Mouse (Mus musculus) neural tube, embryonic 14.5 days (tissue): Measurements from ENCODE around the gene Plekho1. TPM values are rescaled to one million over a fixed set of nuclear protein-coding genes. Genes with fewer than 3 reads are reported as not detected.
A peak's percentile ranks its signal among the peaks of the same experiment; 100 is the strongest.

Experiments
- ATAC-seq: fragments of 200-750 bp; cut with Nextera tagmentation; 2 replicates; pipeline ENCODE4 v1.8.0; 2017; ENCODE audit warnings: low read depth, mild to moderate bottlenecking, moderate TSS enrichment, moderate library complexity
- H3K27ac ChIP-seq: fragments of 300-500 bp; sonication (generic); 2 replicates; pipeline ENCODE4 v1.5.1; 2014; ENCODE audit warnings: low read depth, mild to moderate bottlenecking, control low read depth, low read length, moderate library complexity, mixed read lengths
- H3K27me3 ChIP-seq: fragments of 300-500 bp; sonication (generic); 2 replicates; pipeline ENCODE4 v1.6.1; 2014; ENCODE audit warnings: low read length; ENCODE audit not compliant: control insufficient read depth, insufficient read depth
- H3K36me3 ChIP-seq: fragments of 300-500 bp; sonication (generic); 2 replicates; pipeline ENCODE4 v1.6.1; 2014; ENCODE audit warnings: low read length, mixed read lengths; ENCODE audit not compliant: control insufficient read depth, insufficient read depth
- H3K4me1 ChIP-seq: fragments of 300-500 bp; sonication (generic); 2 replicates; pipeline ENCODE4 v1.6.1; 2014; ENCODE audit warnings: low read length; ENCODE audit not compliant: control insufficient read depth, insufficient read depth
- H3K4me2 ChIP-seq: fragments of 300-500 bp; sonication (generic); 2 replicates; pipeline ENCODE4 v1.6.1; 2014; ENCODE audit warnings: mild to moderate bottlenecking, low read depth, low read length, control low read depth
- H3K4me3 ChIP-seq: fragments of 300-500 bp; sonication (generic); 2 replicates; pipeline ENCODE4 v1.5.1; 2014; ENCODE audit warnings: low read depth, low read length, control low read depth, mixed read lengths
- H3K9ac ChIP-seq: fragments of 300-500 bp; sonication (generic); replicated peaks from 2 replicates; pipeline ENCODE4 v1.6.1; 2014; ENCODE audit warnings: low read depth, mild to moderate bottlenecking, control low read depth, low read length, mixed read lengths
- H3K9me3 ChIP-seq: fragments of 300-500 bp; sonication (generic); 2 replicates; pipeline ENCODE4 v1.6.1; 2016; ENCODE audit warnings: low read length; ENCODE audit not compliant: control insufficient read depth
- WGBS: fragments of 180-500 bp; shearing (Covaris S2); extraction: QIAGEN DNeasy Blood & Tissue Kit; methylation state at CpG from one replicate; pipeline ENCODE4 v1.1.7; 2014; 5-methylcytosine and 5-hydroxymethylcytosine counted together
- polyA plus RNA-seq: library from polyadenylated mRNA; unstranded; fragments of >200 nt; fragmentation: Nextera tagmentation; extraction: Ambion mirVana; gene quantifications from 2 replicates; pipeline ENCODE4 v1.2.1, GENCODE M21; 2014

Plekho1 gene
- polyA plus RNA-seq, 1 experiment from 2014 or later = 45.5 TPM

GRCm38 (mm10) chr3:95999308-96000079, 3.7 kb upstream of the Plekho1 start:
- Histone ChIP-seq H3K9ac (0 out of 2 replicates have a peak overlapping the region, but pooled peaks have one; percentile 11), H3K4me2 (no peak overlapping the region), H3K27me3 (no peaks in the 10 kb centered on the region), H3K4me1 (peaks cover 11% of the 10 kb centered on the region), H3K9me3 (no peaks in the 10 kb centered on the region), H3K4me3 (no peak overlapping the region), H3K27ac (no peak overlapping the region; the same call in 1 of the 2 replicates), H3K36me3 (no peaks in the 10 kb centered on the region)
- 91% methylated on average over 12 of the region's 12 CpGs for WGBS
- no peak for ATAC-seq

GRCm38 (mm10) chr3:95997203-95997721, 1.5 kb upstream of the Plekho1 start:
- no peaks in the 10 kb centered on the region for H3K36me3 ChIP-seq
- H3K27me3 ChIP-seq = no peaks in the 10 kb centered on the region
- no peak overlapping the region for H3K9ac ChIP-seq
- H3K4me3 ChIP-seq = peak overlapping the region; percentile 83
- no peaks in the 10 kb centered on the region for H3K9me3 ChIP-seq
- WGBS = 15% methylated on average over 9 of the region's 9 CpGs
- ATAC-seq = peak; percentile 22; the same call in 1 of the 2 replicates
- peak overlapping the region; percentile 34; the same call in 1 of the 2 replicates for H3K27ac ChIP-seq
- peak overlapping the region; percentile 96 for H3K4me2 ChIP-seq
- H3K4me1 ChIP-seq = peaks cover 32% of the 10 kb centered on the region

GRCm38 (mm10) chr3:95996451-95997073, 761 bp upstream of the Plekho1 start:
- Histone ChIP-seq H3K27ac (peak overlapping the region; percentile 99), H3K4me3 (peak overlapping the region; percentile 83), H3K4me1 (peaks cover 35% of the 10 kb centered on the region), H3K36me3 (peaks cover 5% of the 10 kb centered on the region), H3K9me3 (no peaks in the 10 kb centered on the region), H3K4me2 (peak overlapping the region; percentile 96), H3K27me3 (no peaks in the 10 kb centered on the region), H3K9ac (peak overlapping the region; percentile 98)
- ATAC-seq = no peak; the same call in 1 of the 2 replicates
- WGBS = 4% methylated on average over 6 of the region's 6 CpGs

- H3K4me3 ChIP-seq = peak overlapping the region; percentile 83
- H3K36me3 ChIP-seq = peaks cover 19% of the 10 kb centered on the region
- peak overlapping the region; percentile 96 for H3K4me2 ChIP-seq
- ATAC-seq = peak; percentile 67
- no peaks in the 10 kb centered on the region for H3K9me3 ChIP-seq
- H3K27me3 ChIP-seq = no peaks in the 10 kb centered on the region
- peak overlapping the region; percentile 99 for H3K27ac ChIP-seq
- H3K4me1 ChIP-seq = peaks cover 35% of the 10 kb centered on the region
- H3K9ac ChIP-seq = peak overlapping the region; percentile 98
- under 1% methylated on average over 50 of the region's 51 CpGs for WGBS
Measured at GRCm38 (mm10) chr3:95994975-95995801, 613 bp downstream of the Plekho1 start.

GRCm38 (mm10) chr3:95994381-95994846, 1.4 kb downstream of the Plekho1 start:
- Histone ChIP-seq H3K36me3 (peaks cover 26% of the 10 kb centered on the region), H3K4me3 (peak overlapping the region; percentile 83), H3K9ac (peak overlapping the region; percentile 98), H3K27ac (peak overlapping the region; percentile 99), H3K9me3 (no peaks in the 10 kb centered on the region), H3K4me2 (peak overlapping the region; percentile 96), H3K4me1 (peaks cover 35% of the 10 kb centered on the region), H3K27me3 (no peaks in the 10 kb centered on the region)
- ATAC-seq = no peak
- WGBS = 4% methylated on average over 6 of the region's 6 CpGs

- peak overlapping the region; percentile 98 for H3K9ac ChIP-seq
- peak overlapping the region; percentile 99; the same call in 1 of the 2 replicates for H3K27ac ChIP-seq
- peaks cover 31% of the 10 kb centered on the region for H3K36me3 ChIP-seq
- peaks cover 35% of the 10 kb centered on the region for H3K4me1 ChIP-seq
- H3K9me3 ChIP-seq = no peaks in the 10 kb centered on the region
- no peak for ATAC-seq
- H3K27me3 ChIP-seq = no peaks in the 10 kb centered on the region
- peak overlapping the region; percentile 83 for H3K4me3 ChIP-seq
- WGBS = 24% methylated on average over 4 of the region's 4 CpGs
- peak overlapping the region; percentile 96 for H3K4me2 ChIP-seq
Measured at GRCm38 (mm10) chr3:95993881-95994280, 1.9 kb downstream of the Plekho1 start.

- Histone ChIP-seq H3K4me1 (peaks cover 35% of the 10 kb centered on the region), H3K27ac (0 out of 2 replicates have a peak overlapping the region, but pooled peaks have one; percentile 40), H3K4me3 (peak overlapping the region; percentile 83), H3K27me3 (no peaks in the 10 kb centered on the region), H3K9me3 (no peaks in the 10 kb centered on the region), H3K36me3 (peaks cover 39% of the 10 kb centered on the region), H3K4me2 (peak overlapping the region; percentile 96), H3K9ac (peak overlapping the region; percentile 98)
- no peak for ATAC-seq
- WGBS = 24% methylated on average over 5 of the region's 5 CpGs
Measured at GRCm38 (mm10) chr3:95992990-95993603, 2.7 kb downstream of the Plekho1 start.

GRCm38 (mm10) chr3:95990413-95990941, 5.3 kb downstream of the Plekho1 start:
- peaks cover 40% of the 10 kb centered on the region for H3K4me1 ChIP-seq
- H3K27ac ChIP-seq = no peak overlapping the region
- WGBS = 86% methylated on average over 12 of the region's 12 CpGs
- H3K9ac ChIP-seq = no peak overlapping the region
- no peak overlapping the region for H3K4me2 ChIP-seq
- no peak for ATAC-seq
- no peaks in the 10 kb centered on the region for H3K9me3 ChIP-seq
- no peaks in the 10 kb centered on the region for H3K27me3 ChIP-seq
- H3K36me3 ChIP-seq = peaks cover 40% of the 10 kb centered on the region
- no peak overlapping the region for H3K4me3 ChIP-seq
